Mouse (Mus musculus) spleen, postnatal 0 days (tissue): ENCODE measurements around the gene Psrc1. TPM values are rescaled to one million over a fixed set of nuclear protein-coding genes. Genes with fewer than 3 reads are reported as not detected.

Experiments used
- polyA plus RNA-seq: library from polyadenylated mRNA; unstranded; fragments of >200 nt; fragmentation: Nextera tagmentation; extraction: Ambion mirVana; gene quantifications from 2 replicates; pipeline ENCODE4 v1.2.1, GENCODE M21; 2015

The Psrc1 gene
- 17.4 and 18.8 TPM in 2 replicates for polyA plus RNA-seq

DNA sequence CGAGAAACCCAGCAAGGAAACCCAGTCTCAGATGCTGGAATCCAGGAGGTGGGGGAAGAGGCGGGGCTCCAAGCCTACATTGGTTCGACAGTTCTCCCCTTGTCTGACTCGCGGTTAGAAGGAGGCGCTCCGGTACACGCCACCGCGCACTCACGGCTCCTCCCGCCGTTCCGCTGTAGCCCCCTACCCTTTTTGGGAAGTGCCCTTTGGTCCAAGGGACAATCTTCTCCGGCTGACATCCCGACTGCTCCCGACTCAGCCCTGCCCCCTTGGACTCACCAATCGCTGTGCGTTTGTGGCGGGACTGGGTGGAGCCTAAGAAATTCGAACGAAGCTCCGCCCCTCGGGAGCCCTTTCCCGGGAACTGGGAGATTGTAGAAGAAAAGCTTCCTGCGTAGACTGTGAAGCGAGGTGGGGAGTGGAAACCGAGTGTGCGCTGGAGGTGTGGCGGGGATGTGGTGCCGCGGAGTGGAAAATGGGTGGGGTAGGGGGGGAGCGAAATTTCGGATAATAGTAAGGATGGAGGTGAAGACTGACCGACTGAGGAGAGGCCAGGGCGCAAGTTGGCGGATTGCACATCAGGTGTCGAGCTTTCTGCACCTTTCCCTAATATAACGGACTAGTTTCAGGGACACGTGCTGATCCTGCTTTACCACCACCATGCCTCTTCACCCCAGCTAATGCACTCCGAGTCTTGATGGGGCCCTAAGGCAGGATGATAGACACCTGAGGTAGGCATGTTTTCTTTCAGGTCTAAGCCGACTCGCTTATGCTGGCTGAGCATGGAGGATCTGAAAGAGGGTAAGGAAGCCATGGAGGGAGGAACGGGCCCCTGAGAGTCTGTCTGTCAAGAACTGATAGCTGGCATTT is at the start of gene Psrc1:
Gene Psrc1, plus strand, starts transcription at position 355 of the 870 bp plus-strand sequence.

DNA sequence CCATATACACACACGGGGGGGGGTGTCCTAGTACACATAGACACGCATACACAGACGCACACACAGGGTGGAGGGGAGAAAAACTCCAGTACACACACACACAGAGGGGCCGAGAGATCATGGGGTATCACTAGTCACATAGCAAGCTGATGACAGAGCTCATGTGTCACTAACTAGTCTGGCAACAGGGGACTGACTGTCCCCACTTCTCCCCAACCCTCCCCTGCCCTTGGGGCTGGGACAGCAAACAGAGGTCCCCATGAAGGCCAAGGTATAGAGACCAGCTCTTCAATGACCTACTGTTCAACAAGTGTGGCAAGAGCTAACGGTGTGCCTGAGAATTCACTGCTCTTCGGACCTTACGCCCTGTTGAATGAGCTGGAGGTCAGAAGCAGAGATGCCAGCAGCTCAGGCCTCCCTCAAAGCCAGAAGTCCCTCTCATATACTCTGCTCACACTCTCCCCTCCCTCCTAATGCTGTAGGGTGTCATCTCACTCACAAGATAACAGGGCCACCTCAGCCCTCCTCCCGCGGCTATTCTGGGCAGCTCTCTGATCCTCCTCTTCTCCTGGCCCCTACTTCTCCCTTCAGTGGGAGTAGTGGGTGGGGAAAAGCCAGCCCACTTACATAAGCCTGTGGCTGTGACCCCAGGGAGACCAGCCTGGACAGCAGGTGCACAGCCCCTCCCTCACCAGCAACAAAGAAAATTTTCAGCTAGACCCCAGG is 19.2 kb upstream of the Psrc1 start, which contains the start of gene Mybphl:
Gene Mybphl, plus strand, starts transcription at position 642 of the 726 bp plus-strand sequence.

DNA sequence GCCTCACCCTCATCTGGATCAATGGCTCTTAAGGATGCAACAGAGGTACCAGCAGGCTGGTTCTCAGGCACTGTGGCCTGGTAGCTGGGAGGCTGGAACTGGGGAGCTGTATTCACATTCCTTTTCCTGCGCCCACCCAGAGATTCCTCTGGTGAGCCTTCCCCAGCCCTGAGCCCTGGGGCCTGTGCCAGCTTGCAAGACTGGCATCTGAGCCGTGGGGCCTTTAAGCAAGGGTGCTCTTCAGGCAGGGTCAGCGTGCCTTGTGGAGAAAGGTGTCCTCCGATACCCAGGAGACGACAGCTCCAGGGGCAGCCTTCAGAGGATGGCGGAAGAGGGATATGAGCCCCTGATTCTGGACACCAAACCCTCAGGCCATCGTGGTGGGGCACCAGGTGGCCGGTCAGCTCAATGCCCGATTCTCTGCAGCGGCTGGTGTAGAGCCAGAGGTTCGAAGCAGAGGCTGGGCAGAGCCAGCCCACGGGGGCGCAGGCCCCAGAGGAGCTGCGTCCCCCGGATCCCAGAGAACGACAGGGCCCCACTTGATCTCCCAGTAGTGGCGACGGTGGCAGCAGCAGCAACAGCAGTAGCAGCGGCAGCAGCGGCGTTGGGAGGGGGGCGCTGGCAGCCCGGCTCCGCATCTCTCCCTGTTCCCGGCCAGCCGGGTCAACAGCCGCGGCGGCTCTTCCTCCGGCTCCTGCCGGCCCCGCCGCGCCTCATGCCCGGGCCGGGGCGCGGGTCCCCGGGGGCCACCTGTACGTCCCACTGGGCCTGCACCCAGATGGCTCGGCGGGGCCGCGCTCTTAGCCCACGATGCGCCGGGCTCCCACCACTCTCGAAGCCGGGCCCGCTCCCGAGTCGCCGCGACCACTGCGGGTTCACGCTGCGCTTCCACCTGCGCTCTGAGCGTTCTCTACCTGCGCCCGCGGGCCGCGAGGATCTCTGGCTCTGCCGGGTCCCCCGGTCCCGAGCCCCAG is 31.5 kb downstream of the Psrc1 start, which contains the start of gene Celsr2:
Gene Celsr2, minus strand, starts transcription at position 696 of the 974 bp plus-strand sequence.

Other genes starting within 250 kb of the Psrc1 start
- 61.5 and 71.2 TPM in 2 replicates for gene Gnai3, start 237.7 kb upstream of the Psrc1 start, polyA plus RNA-seq
- 0.04 and 0.05 TPM in 2 replicates for gene Gpr61, start 229.0 kb upstream of the Psrc1 start, polyA plus RNA-seq
- 0.83 and 0.98 TPM in 2 replicates for gene Amigo1, start 197.5 kb upstream of the Psrc1 start, polyA plus RNA-seq
- gene Cyb561d1, start 182.6 kb upstream of the Psrc1 start, polyA plus RNA-seq: 2.8 and 3.6 TPM in 2 replicates
- gene Atxn7l2, start 172.9 kb upstream of the Psrc1 start, polyA plus RNA-seq: 3.7 and 3.9 TPM in 2 replicates
- not detected in 2 replicates for gene Sypl2, start 157.2 kb upstream of the Psrc1 start, polyA plus RNA-seq
- gene Psma5, start 126.9 kb upstream of the Psrc1 start, polyA plus RNA-seq: 216 and 222 TPM in 2 replicates
- 3.0 and 4.4 TPM in 2 replicates for gene Sort1, start 99.8 kb upstream of the Psrc1 start, polyA plus RNA-seq
- gene Mybphl, start 18.9 kb upstream of the Psrc1 start, polyA plus RNA-seq: not detected in 2 replicates
- 0.20 and 0.57 TPM in 2 replicates for gene Celsr2, start 31.7 kb downstream of the Psrc1 start, polyA plus RNA-seq
- 71.7 and 74.3 TPM in 2 replicates for gene Sars, start 61.4 kb downstream of the Psrc1 start, polyA plus RNA-seq
- gene 1700013F07Rik, start 150.3 kb downstream of the Psrc1 start, polyA plus RNA-seq: not detected in 2 replicates
- gene 5330417C22Rik, start 152.7 kb downstream of the Psrc1 start, polyA plus RNA-seq: 0.33 and 0.75 TPM in 2 replicates
- 17.0 and 19.3 TPM in 2 replicates for gene Tmem167b, start 178.6 kb downstream of the Psrc1 start, polyA plus RNA-seq
- gene Taf13, start 187.9 kb downstream of the Psrc1 start, polyA plus RNA-seq: 15.7 and 17.6 TPM in 2 replicates
- 2.7 and 3.5 TPM in 2 replicates for gene Wdr47, start 207.4 kb downstream of the Psrc1 start, polyA plus RNA-seq